Comparison of ENCODE assay signal across 10 mouse cellular contexts in genomic region chr2:20942434-20943198, GRCm38 (mm10). TPM values are rescaled to one million over a fixed set of nuclear protein-coding genes. Genes with fewer than 3 reads are reported as not detected.
DNase-seq lines count a peak whose midpoint lies in the region; ATAC-seq and TF ChIP-seq lines count a peak whose summit lies in the region.
"Had no signal": no experiment of that assay in that cellular context is flagged by ENCODE, and none has a peak within 500 bp of the region (broad histone marks: within the 10 kb centered on the region; RNA-seq: fewer than 3 reads in every experiment).

No protein-coding gene starts in this region.

- H3K27ac ChIP-seq in hindbrain, embryonic 12.5 days: no peak overlapping the region
- no peak overlapping the region for H3K27ac ChIP-seq in hindbrain, embryonic 16.5 days (ENCODE audit: low read depth, low read length)
- H3K27ac ChIP-seq in ES-E14 (ENCODE audit: insufficient read depth, low read depth, low read length, poor library complexity, severe bottlenecking): no peak overlapping the region
- H3K27ac ChIP-seq in liver, embryonic 12.5 days: no peak overlapping the region

- DNase-seq in ES-E14 (ENCODE audit: low read depth, low spot score): no peak
- DNase-seq in embryo, embryonic 10.5 days (ENCODE audit: low spot score): peak; percentile 70
- DNase-seq in spleen, adult 12 weeks (ENCODE audit: low spot score): no peak
- DNase-seq in right cerebral cortex, postnatal 14 days: no peak
- no peak for DNase-seq in layer of hippocampus, postnatal 25 days (ENCODE audit: extremely low spot score in 1 of 2, low spot score in 1 of 2)
- DNase-seq: thymus, postnatal 25 days had no signal

- WGBS in hindbrain, embryonic 12.5 days: 59% methylated on average over 10 of the region's 10 CpGs
- 59% methylated on average over 10 of the region's 10 CpGs for WGBS in hindbrain, embryonic 16.5 days
- WGBS in liver, embryonic 12.5 days (ENCODE audit: insufficient replicate concordance): 46% methylated on average over 10 of the region's 10 CpGs

- 0 out of 2 replicates have a peak, but pooled peaks have one; percentile 20 for ATAC-seq in hindbrain, embryonic 12.5 days (ENCODE audit: low FRiP score)
- ATAC-seq in hindbrain, embryonic 16.5 days: no peak
- 0 out of 2 replicates have a peak, but pooled peaks have one; percentile 36 for ATAC-seq in liver, embryonic 12.5 days

- no peak overlapping the region for H3K4me2 ChIP-seq in hindbrain, embryonic 12.5 days (replicated peaks)
- no peak overlapping the region for H3K4me2 ChIP-seq in hindbrain, embryonic 16.5 days (ENCODE audit: low read length)
- H3K4me2 ChIP-seq in liver, embryonic 12.5 days: no peak overlapping the region

- no peaks in the 10 kb centered on the region for H3K36me3 ChIP-seq in hindbrain, embryonic 12.5 days
- H3K36me3 ChIP-seq in hindbrain, embryonic 16.5 days (ENCODE audit: control insufficient read depth, insufficient read depth, low read length): no peaks in the 10 kb centered on the region
- no peaks in the 10 kb centered on the region for H3K36me3 ChIP-seq in ES-E14 (ENCODE audit: control insufficient read depth, insufficient read depth, low read length, poor library complexity, severe bottlenecking)
- H3K36me3 ChIP-seq in liver, embryonic 12.5 days: no peaks in the 10 kb centered on the region

- peaks cover 42% of the 10 kb centered on the region for H3K4me1 ChIP-seq in hindbrain, embryonic 12.5 days
- H3K4me1 ChIP-seq in hindbrain, embryonic 16.5 days (ENCODE audit: control insufficient read depth, insufficient read depth, low read depth, low read length): peaks cover 14% of the 10 kb centered on the region
- peaks cover 19 to 26% of the 10 kb centered on the region in 2 experiments for H3K4me1 ChIP-seq in ES-E14 (ENCODE audit: control insufficient read depth in 2 of 2, insufficient read depth in 2 of 2, low read length in 2 of 2, poor library complexity in 1 of 2)
- peaks cover 76% of the 10 kb centered on the region for H3K4me1 ChIP-seq in liver, embryonic 12.5 days

- H3K9ac ChIP-seq in hindbrain, embryonic 12.5 days: no peak overlapping the region
- H3K9ac ChIP-seq in hindbrain, embryonic 16.5 days (ENCODE audit: low read depth, low read length): no peak overlapping the region
- no peak overlapping the region for H3K9ac ChIP-seq in ES-E14 (ENCODE audit: insufficient read depth, low read depth, low read length, poor library complexity, severe bottlenecking)
- H3K9ac ChIP-seq in liver, embryonic 12.5 days: no peak overlapping the region

- no peaks in the 10 kb centered on the region for H3K9me3 ChIP-seq in hindbrain, embryonic 12.5 days (replicated peaks)
- no peaks in the 10 kb centered on the region for H3K9me3 ChIP-seq in hindbrain, embryonic 16.5 days (ENCODE audit: control insufficient read depth, low read length)
- H3K9me3 ChIP-seq in ES-E14 (ENCODE audit: control insufficient read depth, insufficient read depth, low read depth, low read length): no peaks in the 10 kb centered on the region
- H3K9me3 ChIP-seq in liver, embryonic 12.5 days (replicated peaks): no peaks in the 10 kb centered on the region
- H3K9me3 ChIP-seq: G1E had no signal

- H3K4me3 ChIP-seq in hindbrain, embryonic 12.5 days: no peak overlapping the region
- no peak overlapping the region for H3K4me3 ChIP-seq in hindbrain, embryonic 16.5 days (ENCODE audit: low read length)
- H3K4me3 ChIP-seq in ES-E14 (ENCODE audit: insufficient read depth in 1 of 2, low read depth in 1 of 2, low read length in 2 of 2, poor library complexity in 1 of 2, severe bottlenecking in 1 of 2): no peak overlapping the region
- H3K4me3 ChIP-seq in liver, embryonic 12.5 days: no peak overlapping the region

- H3K27me3 ChIP-seq in hindbrain, embryonic 12.5 days: no peaks in the 10 kb centered on the region
- no peaks in the 10 kb centered on the region for H3K27me3 ChIP-seq in hindbrain, embryonic 16.5 days (replicated peaks; ENCODE audit: control insufficient read depth, insufficient read depth, low read length)
- no peaks in the 10 kb centered on the region for H3K27me3 ChIP-seq in liver, embryonic 12.5 days (replicated peaks)

- in situ Hi-C loops in ES-E14 (cut with MboI; ENCODE audit: low sequenced_read_pairs in 2 of 2, unreplicated experiment in 2 of 2): no loop called here

TF ChIP-seq in ES-E14, 5 proteins besides CTCF, POLR2A, EP300 and RAD21:
- TF ChIP-seq ZC3H11A (IDR thresholded peaks at IDR 0.05; ENCODE audit: borderline replicate concordance, low read depth, low read length) (no peak), HCFC1 (IDR thresholded peaks at IDR 0.05; ENCODE audit: borderline replicate concordance, insufficient read depth, low read length) (no peak), CHD2 (IDR thresholded peaks at IDR 0.05; ENCODE audit: low read depth, low read length) (peak; percentile 17; the same call in 1 of the 2 replicates), MAFK (IDR thresholded peaks at IDR 0.05; ENCODE audit: insufficient read depth, low read depth, low read length) (no peak)

RNA-seq across cellular contexts. Expression of gene Arhgap21, which starts 26.1 kb away (rescaled TPM):
- 64.4 and 66.1 TPM in 2 replicates for polyA plus RNA-seq in hindbrain, embryonic 12.5 days (2016; fragmentation: Nextera tagmentation; extraction: Ambion mirVana)
- polyA plus RNA-seq in hindbrain, embryonic 16.5 days (2015; fragmentation: Nextera tagmentation; extraction: Ambion mirVana): 24.7 and 30.3 TPM in 2 replicates
- total RNA-seq in ES-E14 (2012; rRNA removed): 35.6 and 40.1 TPM in 2 replicates
- polyA plus RNA-seq in liver, embryonic 12.5 days (2016; fragmentation: Nextera tagmentation; extraction: Ambion mirVana): 10.9 and 12.4 TPM in 2 replicates
- 100 to 1,000 TPM; 295 to 351 TPM for total RNA-seq in layer of hippocampus, postnatal 25 days (2021)
